Mouse (Mus musculus): ENCODE measurements around the gene Ptpn21.

The Ptpn21 gene

DNA sequence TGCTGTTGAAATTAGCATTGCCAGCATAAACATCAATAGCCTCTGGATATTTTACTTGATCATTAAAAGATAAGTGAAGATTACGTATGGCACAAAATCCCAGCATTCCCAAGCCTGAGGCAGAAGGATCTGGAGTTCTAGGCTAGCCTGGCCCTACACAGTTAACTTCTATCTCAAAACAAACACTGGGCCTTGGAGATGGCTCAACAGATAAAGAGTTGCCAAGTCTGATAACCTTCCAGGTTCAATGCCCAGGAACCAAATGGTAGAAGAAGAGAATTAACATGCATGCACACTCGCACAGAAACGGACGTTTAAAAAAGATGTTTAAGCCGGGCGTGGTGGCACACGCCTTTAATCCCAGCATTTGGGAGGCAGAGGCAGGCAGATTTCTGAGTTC, 13.0 kb downstream of the Ptpn21 start:
- DNase-seq (ENCODE audit: low spot score): no peak

- no peak for DNase-seq (ENCODE audit: low spot score)
Observed at GRCm38 (mm10) chr12:98721030-98721429, 16.2 kb downstream of the Ptpn21 start.

- no peak for DNase-seq (ENCODE audit: low spot score)
Observed at GRCm38 (mm10) chr12:98720628-98721027, 16.6 kb downstream of the Ptpn21 start.

DNA sequence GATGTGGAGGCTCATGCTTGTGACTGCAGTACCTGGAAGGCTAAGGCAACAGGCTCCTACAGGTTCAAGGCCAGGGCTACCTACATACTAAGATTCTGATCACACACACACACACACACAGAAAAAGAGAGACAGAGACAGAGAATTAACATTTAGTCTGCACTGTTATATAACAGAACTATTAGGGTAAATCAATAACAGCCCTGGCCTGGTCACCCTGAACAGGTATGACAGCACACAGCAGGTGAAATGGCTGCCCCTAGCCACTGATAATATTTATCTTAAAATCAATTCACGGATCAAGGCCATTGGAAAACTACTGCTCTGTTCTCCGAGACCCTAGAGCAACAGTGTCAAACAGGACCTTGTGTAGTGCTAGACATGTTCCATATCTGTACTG, 21.1 kb downstream of the Ptpn21 start:
- DNase-seq (ENCODE audit: low spot score): no peak

DNA sequence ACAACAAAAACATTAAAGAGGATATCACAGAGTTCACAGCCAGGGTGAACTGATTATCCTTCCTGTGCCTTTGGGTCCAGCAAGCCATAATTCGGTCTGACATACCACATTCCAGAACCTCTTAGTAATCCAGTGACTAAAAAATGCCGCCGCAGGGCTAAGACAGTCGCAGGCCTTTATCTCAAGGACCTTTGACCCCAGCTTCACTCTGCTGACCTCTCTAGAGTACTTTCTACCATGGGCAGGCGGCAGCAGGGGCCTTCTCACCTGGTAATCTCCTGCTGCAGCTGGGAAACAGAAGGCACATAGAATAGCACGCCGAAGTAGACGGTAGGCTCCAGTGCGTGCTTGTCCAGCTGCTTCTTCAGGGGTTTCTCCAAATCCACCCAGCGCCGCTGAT, 22.4 kb downstream of the Ptpn21 start:
- peak; percentile 24 for DNase-seq (ENCODE audit: low spot score)

DNA sequence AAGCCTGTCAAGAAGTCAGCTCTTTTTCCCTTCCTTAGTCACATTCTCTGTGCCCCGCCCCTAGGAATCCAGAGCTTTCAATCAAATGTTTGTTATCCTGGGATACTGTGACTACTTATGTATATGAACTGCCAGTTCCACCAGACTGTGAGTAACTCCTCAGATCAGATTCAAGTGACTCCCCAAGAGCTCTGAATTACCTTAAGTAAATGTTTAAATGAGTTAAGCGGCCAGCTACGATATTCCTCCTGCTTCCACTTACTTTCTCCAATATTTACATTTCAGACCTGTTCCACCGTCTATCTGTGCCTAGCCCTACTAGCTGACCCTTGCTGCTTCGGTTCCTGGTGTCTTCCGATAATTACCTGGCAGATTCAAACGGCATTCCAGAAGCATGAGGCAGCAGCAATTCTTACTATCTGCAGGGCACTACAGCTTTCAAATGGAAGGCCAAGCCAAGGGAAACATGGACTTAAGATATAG, 23.5 kb downstream of the Ptpn21 start:
- no peak for DNase-seq (ENCODE audit: low spot score)

DNA sequence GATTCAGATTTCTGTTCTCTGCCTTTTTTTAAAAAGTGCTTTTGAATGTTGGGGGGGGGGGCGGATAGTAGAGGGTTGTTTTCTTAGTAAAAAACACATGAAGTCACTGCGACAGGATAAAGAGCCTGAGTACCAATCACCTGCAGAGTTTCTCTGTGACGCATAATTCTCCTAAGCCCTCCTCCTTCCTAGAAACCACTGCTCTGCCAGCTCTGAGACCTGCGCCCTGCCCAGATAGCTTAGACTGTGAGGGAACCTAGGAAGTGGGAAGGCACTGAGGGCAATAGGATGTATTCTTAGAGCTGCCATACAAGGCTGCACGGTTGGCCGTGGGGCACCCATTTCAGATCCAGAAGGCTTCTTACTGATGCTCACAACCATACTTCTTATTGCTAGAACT, 24.4 kb downstream of the Ptpn21 start:
- no peak for DNase-seq (ENCODE audit: low spot score)

- no peak for DNase-seq (ENCODE audit: low spot score)
Observed at GRCm38 (mm10) chr12:98703961-98704360, 33.2 kb downstream of the Ptpn21 start.

GRCm38 (mm10) chr12:98703554-98703953, 33.7 kb downstream of the Ptpn21 start:
- no peak for DNase-seq (ENCODE audit: low spot score)

GRCm38 (mm10) chr12:98701564-98701963, 35.6 kb downstream of the Ptpn21 start:
- no peak for DNase-seq (ENCODE audit: low spot score)

GRCm38 (mm10) chr12:98697202-98697601, 40.0 kb downstream of the Ptpn21 start:
- DNase-seq (ENCODE audit: low spot score): no peak

DNA sequence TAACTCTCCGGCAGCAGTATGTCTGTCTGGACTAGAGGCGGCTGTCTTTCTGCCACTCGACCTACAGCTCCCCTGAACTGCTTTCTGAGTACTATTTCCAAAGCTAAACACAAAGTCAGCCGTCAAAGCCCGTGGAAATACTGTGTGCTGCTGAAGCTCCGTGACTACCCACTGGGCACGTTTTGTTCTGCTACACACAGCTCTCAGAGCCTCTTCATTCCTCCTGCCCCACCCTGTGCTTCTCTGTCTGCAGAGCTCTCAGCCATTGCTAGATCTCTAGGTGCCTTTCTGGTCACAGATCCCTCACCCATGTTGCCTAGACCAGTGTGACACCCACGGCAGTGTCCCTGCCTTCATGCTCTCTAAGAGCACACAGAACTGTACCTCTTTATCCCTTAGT, 47.0 kb downstream of the Ptpn21 start:
- DNase-seq (ENCODE audit: low spot score): no peak

GRCm38 (mm10) chr12:98683574-98683973, 53.6 kb downstream of the Ptpn21 start:
- DNase-seq (ENCODE audit: low spot score): no peak

- DNase-seq (ENCODE audit: low spot score): no peak
Observed at GRCm38 (mm10) chr12:98683171-98683570, 54.0 kb downstream of the Ptpn21 start.

DNA sequence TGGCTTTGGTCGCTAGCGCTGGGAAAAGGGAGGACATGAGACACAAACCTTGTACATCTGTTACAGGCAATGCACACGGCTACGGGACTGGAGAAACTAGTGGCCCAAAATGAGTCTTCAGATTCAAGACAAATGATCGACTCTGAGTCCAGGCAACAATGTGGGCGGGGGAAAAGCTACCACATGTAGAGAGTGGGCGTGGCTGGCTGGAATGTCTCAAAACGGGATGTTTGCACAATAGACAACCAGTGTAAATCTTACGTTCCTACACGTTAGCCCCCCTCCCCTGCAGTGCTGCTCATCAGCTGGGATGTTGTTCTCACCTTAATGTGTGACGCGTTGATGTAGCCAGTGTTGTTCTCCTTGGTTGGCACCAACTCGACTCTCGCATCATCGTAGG, 55.0 kb downstream of the Ptpn21 start:
- DNase-seq (ENCODE audit: low spot score): no peak

DNA sequence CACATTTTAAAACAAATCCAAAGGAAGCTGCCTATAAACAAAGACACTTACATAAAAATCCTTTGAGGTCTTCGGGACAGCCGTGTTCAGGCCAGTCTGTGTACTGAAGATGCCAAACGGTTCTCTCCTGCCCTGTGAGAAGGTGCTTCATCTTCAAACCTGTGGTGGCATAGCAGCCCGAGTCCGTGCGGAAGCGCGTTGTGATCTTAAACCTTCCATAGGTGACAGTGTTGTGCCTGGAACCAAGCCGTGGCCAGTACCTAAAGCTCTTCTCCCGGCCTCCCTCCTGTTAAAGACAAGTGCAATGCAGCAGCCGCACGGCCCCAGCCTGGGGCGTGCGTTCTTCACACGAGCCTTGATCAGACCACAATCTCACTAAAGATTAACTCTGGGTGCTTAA, 57.3 kb downstream of the Ptpn21 start:
- no peak for DNase-seq (ENCODE audit: low spot score)

- no peak for DNase-seq (ENCODE audit: low spot score)
Observed at GRCm38 (mm10) chr12:98677336-98677735, 59.9 kb downstream of the Ptpn21 start.

DNA sequence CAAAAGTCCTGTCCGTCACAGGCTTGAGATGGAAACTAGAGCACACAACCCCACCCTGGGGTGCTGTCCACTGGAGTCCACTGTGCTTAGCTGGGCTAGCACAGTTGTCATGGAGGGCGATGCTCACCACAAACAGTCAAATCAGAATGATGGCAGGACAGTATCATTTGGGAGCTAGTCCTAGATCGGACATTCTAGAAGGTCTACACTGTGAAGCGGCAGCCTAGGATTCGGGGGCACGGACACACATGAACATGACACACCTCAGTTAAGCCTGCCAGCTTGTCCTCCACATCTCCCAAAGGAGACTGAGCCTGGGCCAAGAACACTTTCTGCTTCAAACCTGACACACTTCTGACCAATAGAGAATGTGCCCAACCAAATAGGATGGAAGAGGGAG, 60.3 kb downstream of the Ptpn21 start:
- no peak for DNase-seq (ENCODE audit: low spot score)

GRCm38 (mm10) chr12:98674627-98675143, 62.5 kb downstream of the Ptpn21 start:
- peak; percentile 83 for DNase-seq (ENCODE audit: low spot score)

GRCm38 (mm10) chr12:98673879-98674278, 63.3 kb downstream of the Ptpn21 start:
- no peak for DNase-seq (ENCODE audit: low spot score)

GRCm38 (mm10) chr12:98670429-98670828, 66.8 kb downstream of the Ptpn21 start:
- no peak for DNase-seq (ENCODE audit: low spot score)

DNA sequence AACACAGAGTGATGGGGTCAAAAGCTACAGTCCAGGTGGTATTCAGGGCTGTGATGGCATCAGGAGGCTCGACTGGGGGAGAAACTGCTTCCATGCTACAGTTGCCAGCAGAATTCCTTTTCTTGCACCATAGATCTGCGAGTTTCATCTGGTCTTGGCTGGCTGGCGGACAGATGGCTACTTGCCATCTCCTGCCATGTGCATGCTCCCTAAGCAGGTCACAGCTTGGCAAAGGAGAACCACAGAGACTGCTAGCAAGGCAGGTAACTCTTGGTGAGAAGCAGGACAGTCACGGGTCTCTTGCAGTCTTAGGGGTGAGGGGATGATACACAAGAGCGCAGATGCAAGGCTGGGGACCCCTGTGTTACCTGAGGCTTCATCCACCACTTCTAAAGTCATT, 67.3 kb downstream of the Ptpn21 start:
- peak; percentile 23 for DNase-seq (ENCODE audit: low spot score)

- DNase-seq (ENCODE audit: low spot score): no peak
Observed at GRCm38 (mm10) chr12:98669086-98669485, 68.1 kb downstream of the Ptpn21 start.

GRCm38 (mm10) chr12:98668132-98668814, 68.9 kb downstream of the Ptpn21 start:
- DNase-seq (ENCODE audit: low spot score): peak; percentile 67
